Mouse (Mus musculus): ENCODE results near the gene H2-T24. TPM values are rescaled to one million over a fixed set of nuclear protein-coding genes. Genes with fewer than 3 reads are reported as not detected.

Gene H2-T24
- total and polyA plus RNA-seq, 3 experiments = 14.1 to 25.9 TPM; not detected in 1

GRCm38 (mm10) chr17:36023710-36024654 is 3.6 kb upstream of the H2-T24 start (continued):
- TF ChIP-seq KAT2A (conservative IDR thresholded peaks at IDR 0.05; ENCODE audit: low read depth, low read length) (no peak), ZC3H11A (IDR thresholded peaks at IDR 0.05; ENCODE audit: low read depth, low read length) (no peak), CTCF (IDR thresholded peaks at IDR 0.05 in 2 of 3, conservative IDR thresholded peaks at IDR 0.05 in 1 of 3; ENCODE audit: control insufficient read depth in 1 of 3, insufficient read depth in 1 of 3, low read depth in 2 of 3, low read length in 3 of 3, poor library complexity in 1 of 3, severe bottlenecking in 1 of 3) (no peak), MAX (IDR thresholded peaks at IDR 0.05; ENCODE audit: low read length) (peak; percentile 52; the same call in 1 of the 2 replicates), POLR2AphosphoS5 (IDR thresholded peaks at IDR 0.05; ENCODE audit: borderline replicate concordance, low read depth, low read length) (no peak), ZNF384 (IDR thresholded peaks at IDR 0.05; ENCODE audit: low read depth, low read length) (peak; percentile 78), MYB (IDR thresholded peaks at IDR 0.05; ENCODE audit: low read depth, low read length) (no peak), ZKSCAN1 (IDR thresholded peaks at IDR 0.05; ENCODE audit: low read depth, low read length) (no peak), ZMIZ1 (IDR thresholded peaks at IDR 0.05; ENCODE audit: low read depth, low read length) (no peak), NRF1 (IDR thresholded peaks at IDR 0.05; ENCODE audit: insufficient read depth, low read depth, low read length, poor library complexity, severe bottlenecking) (no peak), HCFC1 (IDR thresholded peaks at IDR 0.05; ENCODE audit: low read depth, low read length) (peak; percentile 43; the same call in 1 of the 2 replicates), CHD1 (IDR thresholded peaks at IDR 0.05; ENCODE audit: low read depth, low read length) (no peak)

GRCm38 (mm10) chr17:36022922-36023321 is 2.6 kb upstream of the H2-T24 start:
- no peak for TF ChIP-seq JUND (IDR thresholded peaks at IDR 0.05; ENCODE audit: low read depth, low read length)
- no peak for TF ChIP-seq TBP (IDR thresholded peaks at IDR 0.05; ENCODE audit: low read depth, low read length)
- no peak for TF ChIP-seq CTCF (IDR thresholded peaks at IDR 0.05 in 2 of 3, conservative IDR thresholded peaks at IDR 0.05 in 1 of 3; ENCODE audit: control insufficient read depth in 1 of 3, insufficient read depth in 1 of 3, low read depth in 2 of 3, low read length in 3 of 3, poor library complexity in 1 of 3, severe bottlenecking in 1 of 3)
- TF ChIP-seq CHD2 (IDR thresholded peaks at IDR 0.05; ENCODE audit: low read length) = no peak
- TF ChIP-seq GATA1 (IDR thresholded peaks at IDR 0.05; ENCODE audit: low read depth, low read length) = no peak
- TF ChIP-seq POLR2AphosphoS5 (IDR thresholded peaks at IDR 0.05; ENCODE audit: borderline replicate concordance, low read depth, low read length) = no peak
- no peak for TF ChIP-seq RAD21 (IDR thresholded peaks at IDR 0.05; ENCODE audit: low read depth, low read length)
- TF ChIP-seq USF2 (IDR thresholded peaks at IDR 0.05; ENCODE audit: borderline replicate concordance in 1 of 2, insufficient read depth in 1 of 2, low read depth in 1 of 2, low read length in 2 of 2) = no peak
- no peak overlapping the region for H3K4me3 ChIP-seq (ENCODE audit: control insufficient read depth in 1 of 2, insufficient read depth in 1 of 2, low read depth in 2 of 2, low read length in 2 of 2)
- DNase-seq (ENCODE audit: low read depth, low spot score) = no peak
- H3K9me3 ChIP-seq (replicated peaks; ENCODE audit: insufficient read depth, low read length) = no peaks in the 10 kb centered on the region
- peak overlapping the region; percentile 60 for H3K9ac ChIP-seq (ENCODE audit: control insufficient read depth, low read depth, low read length, poor library complexity, severe bottlenecking)
- H3K4me1 ChIP-seq (ENCODE audit: control insufficient read depth in 1 of 2, insufficient read depth in 2 of 2, low read length in 2 of 2) = peaks cover 39 to 49% of the 10 kb centered on the region in 2 experiments
- H3K79me2 ChIP-seq (ENCODE audit: control insufficient read depth, insufficient read depth, low read length, poor library complexity) = peaks cover 69% of the 10 kb centered on the region
- no peaks in the 10 kb centered on the region for H3K27me3 ChIP-seq (ENCODE audit: control insufficient read depth in 1 of 2, insufficient read depth in 2 of 2, low read length in 2 of 2)
- H3K36me3 ChIP-seq (ENCODE audit: control insufficient read depth in 1 of 2, insufficient read depth in 2 of 2, low read length in 2 of 2) = peaks cover 2 to 61% of the 10 kb centered on the region in 2 experiments; a peak in 3 of 4 replicates
- H3K27ac ChIP-seq (ENCODE audit: control insufficient read depth, low read depth, low read length) = peak overlapping the region; percentile 97

Data from MEL (cell line).